Mouse (Mus musculus) olfactory bulb, adult 2 months (tissue): ENCODE data around the gene Nipa1. TPM values are rescaled to one million over a fixed set of nuclear protein-coding genes. Genes with fewer than 3 reads are reported as not detected.

Source experiments
- H3K27ac ChIP-seq: fragments of 200-500 bp; 2 replicates; pipeline ENCODE4 v1.5.1; 2012; ENCODE audit warnings: low read depth, low read length; ENCODE audit not compliant: insufficient read depth
- H3K4me1 ChIP-seq: fragments of 200-500 bp; 2 replicates; pipeline ENCODE4 v1.6.1; 2012; ENCODE audit warnings: low read length; ENCODE audit not compliant: control insufficient read depth, insufficient read depth
- H3K4me3 ChIP-seq: fragments of 200-500 bp; 2 replicates; pipeline ENCODE4 v1.5.1; 2012; ENCODE audit warnings: mild to moderate bottlenecking, low read depth, low read length, moderate library complexity; ENCODE audit not compliant: insufficient read depth
- CTCF ChIP-seq: fragments of 200-500 bp; IDR thresholded peaks from 2 replicates; pipeline ENCODE4 v1.5.1; 2012; ENCODE audit warnings: low read depth, mild to moderate bottlenecking, low read length, moderate library complexity; ENCODE audit not compliant: insufficient read depth
- POLR2A ChIP-seq: fragments of 200-500 bp; IDR thresholded peaks from 2 replicates; pipeline ENCODE4 v1.6.1; 2012; ENCODE audit warnings: mild to moderate bottlenecking, low read depth, low read length, moderate library complexity; ENCODE audit not compliant: insufficient read depth
- WGBS: fragments of 180-500 bp; shearing (Covaris S2); methylation state at CpG from one replicate; pipeline ENCODE4 v1.1.7; 2018; 5-methylcytosine and 5-hydroxymethylcytosine counted together
- polyA plus RNA-seq: library from polyadenylated mRNA; stranded (reverse); fragments of >200 nt; gene quantifications from 2 replicates; pipeline ENCODE4 v1.2.4, GENCODE M21; 2012; ENCODE audit warnings: low replicate concordance; ENCODE audit not compliant: missing spikeins, insufficient read depth, insufficient read length

The Nipa1 gene
- polyA plus RNA-seq, 1 experiment, result 95.7 TPM

DNA sequence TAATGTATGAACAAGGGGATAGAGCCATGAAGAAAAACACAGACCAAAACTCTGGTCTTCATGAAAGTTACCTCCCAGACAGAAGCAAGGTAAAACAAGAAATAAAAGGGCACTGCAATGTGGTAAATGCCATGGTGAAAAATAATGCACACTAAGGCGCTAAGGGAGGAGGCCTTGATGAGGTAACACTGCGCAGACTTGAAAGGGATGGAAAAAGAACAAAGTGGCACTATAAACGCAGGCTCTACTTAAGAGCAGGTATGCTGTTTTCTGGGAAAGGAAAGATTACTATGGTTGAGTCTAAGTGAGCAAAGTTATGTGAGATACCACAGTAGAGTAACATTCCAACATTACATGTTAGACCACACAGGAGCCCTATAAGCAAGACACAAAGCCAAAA lies 60.0 kb downstream of the Nipa1 start:
- TF ChIP-seq CTCF, result no peak
- no peak for TF ChIP-seq POLR2A
- Histone ChIP-seq H3K4me3 (no peak overlapping the region), H3K4me1 (peaks cover 2% of the 10 kb centered on the region; the same call in 1 of the 2 replicates), H3K27ac (no peak overlapping the region)
- 91% methylated on average over 3 of the region's 3 CpGs for WGBS

DNA sequence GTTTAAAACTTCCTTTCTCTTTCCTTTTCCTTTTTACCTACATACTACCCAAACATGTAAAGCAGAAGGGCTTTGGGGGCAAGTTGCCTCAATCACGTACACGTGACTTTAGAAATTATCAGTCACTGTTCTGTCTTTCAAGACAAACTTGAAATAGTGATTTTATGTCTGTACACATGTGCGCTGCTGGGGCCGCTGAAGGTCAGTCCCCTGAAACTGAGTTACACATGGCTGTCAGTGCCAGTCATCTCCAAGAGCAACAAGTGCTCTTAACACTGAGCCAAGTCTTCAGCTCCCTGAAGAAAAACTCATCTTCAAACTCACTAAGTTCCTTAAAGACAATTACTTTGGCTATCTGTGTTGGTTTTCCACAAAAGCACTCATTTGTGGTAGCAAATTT lies 61.8 kb downstream of the Nipa1 start:
- peaks cover 2% of the 10 kb centered on the region; the same call in 1 of the 2 replicates for H3K4me1 ChIP-seq
- no peak overlapping the region for H3K4me3 ChIP-seq
- TF ChIP-seq POLR2A, result no peak
- no peak for TF ChIP-seq CTCF
- no peak overlapping the region for H3K27ac ChIP-seq
- WGBS, result 98% methylated on average over 4 of the region's 4 CpGs

DNA sequence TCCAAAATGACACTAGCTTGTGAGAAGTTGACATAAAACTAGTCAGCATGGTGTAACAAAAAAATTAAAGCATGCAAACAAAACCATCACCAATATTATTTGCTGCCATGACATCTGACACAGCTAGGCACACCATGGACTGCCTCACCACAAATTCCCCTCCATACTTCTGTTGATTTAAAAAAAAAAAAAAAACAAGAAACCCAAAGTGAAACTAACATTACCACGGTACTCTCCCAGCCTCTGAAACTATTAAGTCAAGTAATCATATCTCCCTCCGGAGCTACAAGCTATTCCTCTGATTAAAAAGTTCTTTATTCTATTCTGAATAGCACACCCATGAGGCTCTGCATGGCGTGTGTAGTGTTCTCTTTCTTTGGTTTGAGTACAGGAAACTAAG lies 62.6 kb downstream of the Nipa1 start:
- Histone ChIP-seq H3K4me3 (no peak overlapping the region), H3K27ac (no peak overlapping the region), H3K4me1 (peaks cover 2% of the 10 kb centered on the region; the same call in 1 of the 2 replicates)
- 89% methylated on average over 3 of the region's 3 CpGs for WGBS
- no peak for TF ChIP-seq POLR2A
- no peak for TF ChIP-seq CTCF

GRCm38 (mm10) chr7:55956054-55956453 lies 63.7 kb downstream of the Nipa1 start:
- Histone ChIP-seq H3K4me1 (peaks cover 1% of the 10 kb centered on the region; the same call in 1 of the 2 replicates), H3K4me3 (no peak overlapping the region), H3K27ac (no peak overlapping the region)
- 97% methylated on average over 2 of the region's 2 CpGs for WGBS
- TF ChIP-seq CTCF (no peak), POLR2A (no peak)

GRCm38 (mm10) chr7:55938341-55938740 lies 81.4 kb downstream of the Nipa1 start:
- Histone ChIP-seq H3K27ac (no peak overlapping the region), H3K4me1 (no peaks in the 10 kb centered on the region), H3K4me3 (no peak overlapping the region)
- TF ChIP-seq POLR2A (no peak), CTCF (no peak)
- WGBS, result 66% methylated on average over 4 of the region's 4 CpGs

- no peak overlapping the region for H3K27ac ChIP-seq
- over 99% methylated on average over 2 of the region's 2 CpGs for WGBS
Observed at GRCm38 (mm10) chr7:55935025-55935424, 84.7 kb downstream of the Nipa1 start.

GRCm38 (mm10) chr7:55928649-55929048 lies 91.1 kb downstream of the Nipa1 start:
- Histone ChIP-seq H3K4me1 (no peaks in the 10 kb centered on the region), H3K27ac (no peak overlapping the region), H3K4me3 (no peak overlapping the region)
- WGBS, result 94% methylated on average over 2 of the region's 2 CpGs
- TF ChIP-seq POLR2A (no peak), CTCF (no peak)

More at GRCm38 (mm10) chr7:55935025-55935424, 84.7 kb downstream of the Nipa1 start:
- TF ChIP-seq CTCF, result no peak
- no peak for TF ChIP-seq POLR2A
- Histone ChIP-seq H3K4me3 (no peak overlapping the region), H3K4me1 (no peaks in the 10 kb centered on the region)

Other genes with a start within 250 kb of the Nipa1 start
- not detected in 2 replicates for gene Tubgcp5, start 225.8 kb downstream of the Nipa1 start, polyA plus RNA-seq
- 665 TPM in 1 of 2 replicates, not detected in the other for gene Cyfip1, start 178.2 kb downstream of the Nipa1 start, polyA plus RNA-seq
- gene Nipa2, start 57.5 kb downstream of the Nipa1 start, polyA plus RNA-seq, result not detected in 2 replicates
- 28.0 and 109 TPM in 2 replicates for gene Herc2, start 30.2 kb upstream of the Nipa1 start, polyA plus RNA-seq
- not detected in 2 replicates for gene Oca2, start 219.8 kb upstream of the Nipa1 start, polyA plus RNA-seq